Mouse (Mus musculus): ENCODE measurements around the gene Tpgs1.
A peak's percentile ranks its signal among the peaks of the same experiment; 100 is the strongest.

GRCm38 (mm10) chr10:79682916-79683582, 13.9 kb downstream of the Tpgs1 start:
- TF ChIP-seq CTCF (IDR thresholded peaks at IDR 0.05; ENCODE audit: low read depth, low read length) = peak; percentile 60
- TF ChIP-seq EP300 (IDR thresholded peaks at IDR 0.05; ENCODE audit: insufficient read depth, low read depth, low read length) = no peak
- no peak for TF ChIP-seq POLR2A (IDR thresholded peaks at IDR 0.05; ENCODE audit: insufficient read depth, low read length)

Data from ES-Bruce4 (cell line).